Mouse (Mus musculus) CD4-positive, CD25-positive, alpha-beta regulatory T cell, adult 2 months (primary cell): ENCODE data around the gene Ankrd65.

ENCODE experiments used
- DNase-seq: peaks from one replicate; pipeline ENCODE4 v3.0.0-alpha.2; 2012; ENCODE audit warnings: low read depth, low spot score

Ankrd65 gene

DNA sequence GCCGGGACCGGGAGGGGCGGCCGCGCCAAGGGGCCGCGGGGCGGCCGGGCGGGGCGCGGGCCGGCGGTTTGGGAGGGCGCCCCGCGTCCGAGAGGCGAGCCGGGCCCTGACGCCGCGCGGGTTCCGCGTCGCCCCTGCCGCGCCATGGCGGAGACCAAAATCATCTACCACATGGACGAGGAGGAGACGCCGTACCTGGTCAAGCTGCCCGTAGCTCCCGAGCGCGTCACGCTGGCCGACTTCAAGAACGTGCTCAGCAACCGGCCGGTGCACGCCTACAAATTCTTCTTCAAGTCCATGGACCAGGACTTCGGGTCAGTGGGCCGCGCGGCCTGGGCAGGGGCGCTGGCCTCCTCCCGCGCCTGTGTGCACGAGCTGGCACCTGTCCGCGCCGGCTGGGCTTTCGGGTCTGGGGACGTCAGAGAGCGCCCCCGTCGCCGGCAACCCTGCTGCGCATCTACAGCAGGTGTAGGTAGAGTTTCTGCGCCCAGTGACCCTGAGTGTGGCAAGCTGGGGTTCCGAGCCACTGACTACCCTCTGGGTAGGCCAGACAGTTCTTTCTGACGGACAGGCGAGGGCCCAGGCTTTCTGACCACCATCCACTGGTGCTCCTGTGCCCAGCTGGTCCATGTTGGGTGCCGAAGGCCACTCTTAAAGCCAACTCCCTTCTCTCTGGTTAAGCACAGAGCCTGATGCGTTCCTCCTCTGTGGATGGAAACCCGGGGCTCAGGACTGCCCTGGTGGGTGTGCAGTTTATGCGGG lies 57.5 kb downstream of the Ankrd65 start:
- DNase-seq, result peak; percentile 65

DNA sequence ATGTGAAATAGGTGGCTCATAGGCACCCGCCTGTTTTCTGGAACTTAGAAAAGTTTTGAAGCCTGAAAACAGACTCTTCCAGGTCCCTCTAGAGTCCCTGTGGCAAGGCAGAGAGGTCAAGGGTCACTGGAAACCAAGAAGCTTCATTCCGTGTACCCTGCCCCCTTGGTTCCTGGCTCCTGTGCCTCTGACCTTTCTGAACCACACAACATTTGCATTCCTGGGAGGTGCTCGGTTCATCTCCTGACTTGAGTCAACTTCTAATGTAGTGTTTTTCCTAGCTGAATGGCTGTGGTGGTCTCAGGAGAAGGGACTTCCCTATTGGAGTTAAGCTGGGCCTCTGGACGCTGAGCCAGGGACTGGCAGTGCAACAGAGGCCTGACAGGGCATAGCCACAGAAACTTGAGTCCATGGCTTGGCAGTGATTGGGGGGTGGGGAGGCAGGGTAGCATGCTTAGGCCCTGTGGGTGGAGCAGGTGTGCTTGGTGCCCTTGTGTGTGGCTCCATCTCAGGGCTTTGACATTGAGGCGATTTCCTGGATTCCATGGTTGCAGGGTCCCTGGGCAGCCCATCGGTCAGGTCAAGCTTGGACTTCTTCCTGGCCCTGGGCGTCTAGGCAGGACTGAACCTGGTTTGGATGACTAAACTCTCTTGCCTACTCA lies 58.3 kb downstream of the Ankrd65 start:
- no peak for DNase-seq
